Mouse (Mus musculus) heart, postnatal 10 days (tissue): ENCODE results near the gene Pyroxd1. TPM values are rescaled to one million over a fixed set of nuclear protein-coding genes. Genes with fewer than 3 reads are reported as not detected.
"Not testable (repeated sequence)": the region's sequence is repeated elsewhere in the genome, so short reads cannot be mapped to it uniquely, and the experiment has no call there.

Source experiments
- DNase-seq, 2 experiments: peaks; one replicate each; pipeline ENCODE4 v3.0.0; 2021
- intact Hi-C: fragments of 180-260 bp; cut with DNase I; formaldehyde crosslinking; loops from one replicate; pipeline ENCODE4 v1.15.1; 2025
- total RNA-seq, 2 experiments: library from RNA; stranded (reverse); gene quantifications; 2 replicates each; pipeline ENCODE4 v1.2.3; 2021

The Pyroxd1 gene
- total RNA-seq: 10 to 100 TPM in 1 of 2 experiments, 1 to 10 TPM in 1; 9.5 to 12.4 TPM

- peak; percentile 88 to 89 for DNase-seq
- intact Hi-C loops: loop anchor here (5.0 to 10.0 kb wide), 2 partner anchors 42 to 861 kb away; partner anchors contain the start of genes Golt1b and Recql
Observed at GRCm38 (mm10) chr6:142345440-142346038, at the start of gene Pyroxd1. Gene Pyroxd1 (plus strand): TSS chr6:142345654.

DNA sequence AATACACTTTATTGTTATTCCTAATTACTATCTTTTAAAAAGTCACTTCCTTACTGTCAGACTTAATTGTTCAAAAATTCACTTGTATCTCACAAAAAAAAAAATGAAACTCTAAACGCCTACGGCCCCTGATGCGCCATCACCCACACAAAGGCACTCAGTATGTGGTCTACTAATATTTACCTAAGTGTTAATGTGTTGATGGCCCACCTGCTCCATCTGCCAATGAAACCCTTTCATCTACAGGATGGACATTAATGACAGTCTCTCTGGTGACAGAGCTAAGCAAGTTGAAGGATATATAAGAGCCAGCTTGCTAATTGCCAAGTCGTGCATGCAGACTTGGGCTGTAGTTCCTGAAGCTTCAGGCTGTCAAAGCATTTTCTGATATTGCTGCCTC is 47.4 kb upstream of the Pyroxd1 start, which contains the start of gene Iapp:
TSS of gene Iapp (plus strand) at position 326 of the 400 bp plus-strand sequence.
- no peak for DNase-seq

DNA sequence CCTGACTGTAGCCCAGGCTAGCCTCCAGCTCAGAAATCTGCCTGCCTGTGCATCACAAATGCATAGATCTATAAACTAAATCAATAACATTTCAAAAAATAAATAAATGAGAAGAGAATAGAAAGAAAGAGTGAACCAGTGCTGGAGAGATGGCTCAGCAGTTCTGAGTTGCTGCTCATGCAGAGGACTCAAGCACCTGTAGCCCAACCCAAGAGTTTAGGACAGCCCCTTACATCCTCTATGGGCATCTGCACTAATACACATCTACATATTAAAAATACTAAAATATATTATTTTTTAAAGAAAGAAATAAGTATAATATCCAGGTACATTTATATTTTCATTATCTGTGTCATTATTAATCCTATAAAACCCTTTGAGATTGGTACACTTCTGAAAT is 40.4 kb upstream of the Pyroxd1 start:
- intact Hi-C loops: no loop called here
- DNase-seq: no peak

More for the DNA sequence above, 47.4 kb upstream of the Pyroxd1 start, which contains the start of gene Iapp:
- intact Hi-C loops: no loop called here

GRCm38 (mm10) chr6:142314285-142314684 is 31.2 kb upstream of the Pyroxd1 start:
- no peak for DNase-seq
- intact Hi-C loops: no loop called here

- DNase-seq: no peak
- intact Hi-C loops: no loop called here
Observed at GRCm38 (mm10) chr6:142317106-142317505, 28.3 kb upstream of the Pyroxd1 start.

GRCm38 (mm10) chr6:142322881-142323280 is 22.6 kb upstream of the Pyroxd1 start, which contains the start of gene Slco1a5:
Gene Slco1a5 (minus strand): TSS chr6:142322981.
- DNase-seq: no peak
- intact Hi-C loops: no loop called here

DNA sequence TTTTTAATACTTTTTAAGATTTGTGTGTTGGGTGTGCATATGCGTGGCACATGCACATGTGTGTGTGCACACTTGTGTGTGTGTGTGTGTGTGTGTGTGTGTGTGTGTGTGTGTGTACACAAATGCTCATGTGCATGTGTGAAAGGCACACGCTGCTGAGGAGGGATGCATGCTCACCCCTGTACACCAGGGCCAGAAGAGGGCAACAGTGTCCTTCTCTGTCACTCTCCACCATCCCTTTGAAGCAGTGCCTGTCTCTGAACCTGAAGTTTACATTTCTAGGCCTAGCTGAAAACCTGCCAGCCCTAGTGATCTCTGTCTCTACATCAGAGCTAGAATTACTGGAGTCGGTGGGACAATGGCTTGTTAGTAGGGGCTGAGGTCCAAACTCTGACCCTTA is 18.9 kb upstream of the Pyroxd1 start:
- intact Hi-C loops: no loop called here
- no peak for DNase-seq

- DNase-seq: no peak
- intact Hi-C loops: no loop called here
Observed at GRCm38 (mm10) chr6:142329201-142329600, 16.3 kb upstream of the Pyroxd1 start.

DNA sequence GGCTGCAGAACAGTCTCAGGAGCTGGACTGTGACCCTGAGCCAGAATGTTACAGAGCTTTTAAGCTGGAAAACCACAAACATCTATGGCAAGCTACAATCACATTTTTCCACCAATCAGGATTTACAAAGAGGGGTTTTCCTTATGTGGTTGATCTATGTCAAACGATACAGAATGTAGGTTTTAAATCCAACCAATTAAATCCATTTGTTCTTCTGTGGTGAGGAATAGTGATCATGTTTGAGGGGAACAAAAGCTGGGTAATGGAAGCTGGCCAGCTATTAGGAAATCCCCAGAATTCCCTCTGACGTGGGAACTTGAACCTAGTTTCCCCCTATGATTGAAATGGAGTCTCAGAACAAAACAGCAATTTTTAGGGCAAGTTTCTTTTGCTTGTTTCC is 6.5 kb upstream of the Pyroxd1 start:
- no peak for DNase-seq

GRCm38 (mm10) chr6:142339576-142339975 is 5.9 kb upstream of the Pyroxd1 start:
- DNase-seq: no peak
- intact Hi-C loops: no loop called here

More for the DNA sequence above, 6.5 kb upstream of the Pyroxd1 start:
- intact Hi-C loops: no loop called here

GRCm38 (mm10) chr6:142343561-142343960 is 1.9 kb upstream of the Pyroxd1 start:
- DNase-seq: peak; percentile 14 to 52
- intact Hi-C loops: loop anchor here (10.0 kb wide), 1 partner anchor 859 kb away; no protein-coding TSS in a partner anchor

DNA sequence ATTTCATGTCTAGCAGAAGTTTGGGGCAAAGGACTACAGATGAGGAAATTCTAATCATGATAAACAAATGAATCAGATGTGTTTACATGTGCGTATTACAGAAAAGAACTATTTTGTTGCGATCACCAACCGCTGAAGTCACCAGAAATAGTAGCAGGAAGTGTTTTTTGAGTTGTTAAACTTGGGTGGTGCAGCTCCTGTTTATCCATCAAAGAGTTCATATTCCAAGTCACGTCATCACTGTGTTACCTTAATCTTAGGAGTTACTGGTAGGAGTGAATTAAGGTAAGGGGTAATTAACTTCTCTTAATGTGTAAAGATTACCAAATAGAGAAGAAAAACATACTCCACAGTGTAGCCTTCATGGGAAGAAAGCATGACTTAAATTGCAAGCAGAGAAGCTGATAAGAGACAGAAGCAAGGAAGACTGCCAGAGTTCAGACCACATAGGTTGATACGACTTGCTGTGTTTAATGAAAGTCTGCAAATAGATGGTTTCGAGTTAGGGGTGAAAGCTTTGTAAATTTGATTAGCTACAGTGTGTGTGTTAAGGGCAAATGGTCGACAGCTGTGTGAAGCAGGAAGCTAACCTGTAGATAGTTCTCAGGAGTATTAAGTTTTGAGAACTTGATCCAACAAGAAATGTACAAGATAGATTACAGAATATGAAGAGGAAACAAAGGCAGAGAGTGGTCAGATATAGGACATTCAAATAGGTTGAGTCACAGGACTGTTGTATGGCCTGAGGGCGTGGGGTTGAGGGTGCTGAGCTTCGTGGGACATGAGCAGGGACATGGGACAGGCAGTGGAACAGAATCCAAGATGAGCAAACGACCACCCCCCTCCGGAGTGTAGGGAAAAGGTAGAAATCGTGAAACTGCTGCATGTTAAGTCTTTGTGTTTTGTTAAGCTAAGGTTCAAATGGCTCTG is 992 bp downstream of the Pyroxd1 start:
- intact Hi-C loops: loop anchor here (5.0 to 10.0 kb wide), 2 partner anchors 41 to 862 kb away; partner anchors contain the start of genes Golt1b and Recql
- DNase-seq: no peak

- no peak for DNase-seq
- intact Hi-C loops: loop anchor here (5.0 to 10.0 kb wide), 2 partner anchors 40 to 863 kb away; partner anchors contain the start of genes Golt1b and Recql
Observed at GRCm38 (mm10) chr6:142347431-142348385, 2.3 kb downstream of the Pyroxd1 start.

GRCm38 (mm10) chr6:142352099-142352498 is 6.6 kb downstream of the Pyroxd1 start:
- intact Hi-C loops, DNase-seq: not testable (repeated sequence)

DNA sequence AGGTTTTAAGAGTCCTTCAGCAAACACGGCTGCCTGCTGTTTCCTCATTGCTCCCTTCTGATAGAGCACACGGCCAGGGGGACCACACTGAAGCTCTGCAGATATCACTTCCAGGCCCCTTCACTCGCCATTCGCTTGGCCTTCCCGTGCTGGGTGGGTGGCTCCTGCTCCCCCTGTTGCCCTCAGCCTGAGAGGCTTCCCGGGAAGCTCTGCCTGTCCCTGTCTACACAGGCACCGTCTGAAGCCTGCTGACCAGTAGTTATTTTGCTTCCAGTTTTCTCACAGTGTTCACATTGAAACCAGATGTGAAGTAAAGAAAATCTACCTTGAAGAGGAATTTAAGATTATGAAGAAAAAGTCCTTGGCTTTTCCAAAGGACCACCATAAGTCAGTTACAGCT is 11.7 kb downstream of the Pyroxd1 start:
- DNase-seq: no peak
- intact Hi-C loops: no loop called here

DNA sequence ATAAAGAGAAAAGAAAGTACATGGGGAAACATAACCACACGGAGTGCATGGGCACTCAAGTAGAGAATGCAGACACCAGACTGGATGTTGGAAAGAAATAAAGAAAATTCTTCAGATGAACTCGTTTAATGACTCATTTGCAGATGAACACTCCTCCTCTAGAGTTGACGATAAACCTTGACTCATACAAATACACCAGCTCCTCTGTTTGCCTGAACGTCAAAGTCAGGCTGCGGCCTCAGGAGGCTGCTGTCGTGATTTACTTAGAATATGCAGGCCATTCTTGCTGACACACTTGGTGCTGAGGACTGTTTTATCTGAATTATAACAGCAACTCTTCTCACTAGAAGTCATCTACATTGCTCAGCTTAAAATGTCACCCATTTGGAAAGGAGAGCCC is 16.6 kb downstream of the Pyroxd1 start:
- DNase-seq: no peak
- intact Hi-C loops: loop anchor here (5.0 kb wide), 1 partner anchor 155 kb away; no protein-coding TSS in a partner anchor

DNA sequence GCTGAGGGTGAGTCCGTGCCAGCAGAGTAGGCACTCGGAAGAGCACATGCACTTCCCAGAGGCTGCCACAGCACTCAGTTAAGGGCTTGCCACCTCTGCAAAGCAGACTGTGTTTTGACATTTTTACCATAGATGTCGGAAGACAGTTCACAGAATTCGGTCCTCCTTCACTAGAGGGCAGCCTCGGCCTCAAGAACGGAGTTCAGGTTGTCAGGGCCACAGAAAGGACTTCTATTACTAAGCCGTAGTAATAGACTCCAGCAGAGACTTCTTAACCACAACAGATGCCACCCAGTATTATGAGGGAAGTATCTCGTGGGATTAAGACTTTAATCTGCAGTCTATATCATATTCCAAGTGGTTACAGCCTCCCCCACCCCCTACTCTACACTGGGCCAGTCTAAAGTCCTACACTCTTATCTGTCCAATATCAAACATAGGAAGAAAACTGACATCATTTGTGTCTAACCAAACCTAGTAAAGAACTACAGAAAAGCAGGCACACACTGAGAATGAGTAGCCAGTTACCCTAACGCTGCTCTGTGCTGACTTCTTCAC is 17.6 kb downstream of the Pyroxd1 start:
- DNase-seq: peak in 1 of 2 experiments; percentile 29
- intact Hi-C loops: loop anchor here (5.0 kb wide), 1 partner anchor 154 kb away; no protein-coding TSS in a partner anchor

DNA sequence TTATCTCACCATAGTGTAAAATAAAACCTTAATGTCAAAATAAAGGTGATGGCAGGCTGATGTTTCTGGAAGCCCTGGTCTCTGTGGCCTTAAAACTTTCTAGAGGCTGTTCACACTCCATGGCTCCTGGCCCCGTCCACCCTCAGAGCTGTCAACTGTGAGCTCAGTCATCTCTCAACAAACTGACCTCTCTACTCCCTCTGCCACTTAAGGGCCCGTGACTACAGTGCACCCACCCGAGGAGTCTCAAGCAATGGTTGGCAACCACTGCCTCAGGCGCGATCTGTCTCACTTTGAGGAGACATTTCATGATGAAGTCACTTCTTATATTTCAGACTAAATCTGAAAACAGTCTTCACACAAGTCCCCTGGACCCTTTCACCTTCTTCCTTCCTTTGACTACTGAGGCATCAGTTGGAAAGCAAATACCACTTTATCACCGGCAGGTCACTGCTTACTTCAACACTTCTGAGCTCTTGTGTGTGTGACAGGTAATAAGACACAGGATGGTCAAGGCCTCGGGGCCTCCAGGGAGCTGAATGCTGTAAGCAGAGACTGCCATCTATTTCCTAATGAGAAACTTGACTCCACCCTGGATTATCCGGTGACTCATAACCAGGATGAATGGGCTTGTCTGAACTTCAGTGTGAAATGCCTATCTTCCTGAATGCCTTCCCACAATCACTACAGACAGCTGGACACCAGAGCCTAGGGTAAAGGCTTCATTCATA is 20.5 kb downstream of the Pyroxd1 start:
- no peak for DNase-seq
- intact Hi-C loops: no loop called here

DNA sequence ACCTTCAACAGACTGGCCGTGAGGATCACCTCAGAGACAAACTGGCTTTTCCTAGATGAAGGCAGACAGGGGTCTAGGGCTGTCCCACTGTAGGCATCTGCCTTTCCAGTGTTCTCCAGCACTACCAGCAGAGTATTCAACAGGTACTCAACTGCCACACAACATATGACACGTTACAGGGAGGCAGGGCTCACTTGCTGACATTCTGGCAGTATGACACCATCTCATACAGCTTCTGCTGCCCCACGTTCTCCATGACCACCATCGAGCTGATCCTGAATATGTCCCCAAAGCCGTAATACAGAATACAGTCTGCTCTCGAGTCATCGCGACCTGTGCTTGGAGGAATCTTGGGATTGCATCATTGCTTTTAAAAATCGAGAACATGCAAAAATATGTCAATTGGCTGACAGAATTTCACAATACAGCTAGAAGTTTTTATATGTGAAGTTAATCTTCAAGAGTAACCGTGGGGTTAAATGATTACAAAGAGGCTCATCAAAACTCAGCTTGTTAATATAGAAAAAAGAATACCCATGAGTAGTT is 21.1 kb downstream of the Pyroxd1 start:
- DNase-seq: no peak
- intact Hi-C loops: no loop called here
